Mouse (Mus musculus): Measurements from ENCODE around the gene Cap2.

DNA sequence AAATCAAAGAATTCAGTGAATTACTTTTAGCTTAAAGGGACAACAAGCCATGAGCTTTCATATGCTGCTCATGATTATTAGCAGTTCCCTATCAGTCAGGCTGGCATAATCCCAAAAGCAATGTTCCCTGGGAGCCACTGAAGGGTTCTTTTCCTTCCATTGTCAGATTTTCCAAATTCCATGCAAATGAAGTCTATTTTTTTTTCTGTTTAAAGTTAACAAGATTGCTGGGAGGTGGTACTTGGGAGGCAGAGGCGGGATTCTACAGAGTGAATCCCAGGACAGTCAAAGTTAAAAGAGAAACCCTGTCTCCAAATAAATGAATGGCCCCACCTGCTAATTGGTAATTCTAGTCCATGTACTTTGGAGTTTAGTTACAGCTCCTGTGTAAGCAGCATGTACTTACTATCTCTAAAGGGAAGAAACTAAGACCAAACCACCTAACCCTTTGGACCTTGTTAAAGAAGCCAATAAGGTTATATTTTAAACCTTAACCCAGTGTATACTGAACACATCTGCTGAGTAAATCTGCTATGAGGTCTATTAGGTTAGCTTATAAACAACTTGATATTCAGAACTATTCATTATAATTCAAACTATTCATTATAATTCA is 193.8 kb downstream of the Cap2 start:
- TF ChIP-seq POLR2A (IDR thresholded peaks at IDR 0.05; ENCODE audit: low read depth, low read length) (no peak), CTCF (IDR thresholded peaks at IDR 0.05; ENCODE audit: extremely low read depth, insufficient read length, insufficient replicate concordance, low read depth, low read length) (no peak)

Data from small intestine, adult 2 months (tissue).